Mouse (Mus musculus): ENCODE measurements at regions not wholly inside any gene's neighbourhood (a gene's known extent, or its start where the extent isn't known, plus 50 kb on each side); places are given as distances from the start of the nearest gene placed in this dataset.

- Histone ChIP-seq H3K4me3 (no peak overlapping the region), H3K27ac (replicated peaks) (peak overlapping the region; percentile 52), H3K36me3 (no peaks in the 10 kb centered on the region), H3K27me3 (no peaks in the 10 kb centered on the region), H3K4me1 (0 out of 2 replicates have a peak, but pooled peaks cover 4% of the 10 kb centered on the region), H3K4me2 (replicated peaks) (no peak overlapping the region), H3K9ac (replicated peaks) (no peak overlapping the region), H3K9me3 (no peaks in the 10 kb centered on the region)
- WGBS = 41% methylated on average over 3 of the region's 3 CpGs
- ATAC-seq (ENCODE audit: low FRiP score, low read depth) = peak; percentile 62; the same call in 1 of the 2 replicates
Measured at GRCm38 (mm10) chr16:87001579-87001978, 352.4 kb upstream of the N6amt1 start.

- ATAC-seq (ENCODE audit: low FRiP score, low read depth) = peak; percentile 91
- Histone ChIP-seq H3K9me3 (no peaks in the 10 kb centered on the region), H3K27ac (replicated peaks) (no peak overlapping the region), H3K4me2 (replicated peaks) (no peak overlapping the region), H3K36me3 (no peaks in the 10 kb centered on the region), H3K4me3 (no peak overlapping the region), H3K4me1 (0 out of 2 replicates have a peak, but pooled peaks cover 4% of the 10 kb centered on the region), H3K27me3 (no peaks in the 10 kb centered on the region), H3K9ac (replicated peaks) (no peak overlapping the region)
- 41% methylated on average over 3 of the region's 3 CpGs for WGBS
Measured at GRCm38 (mm10) chr16:87001135-87001534, 352.9 kb upstream of the N6amt1 start.

- no peak for ATAC-seq (ENCODE audit: low FRiP score, low read depth)
- no peaks in the 10 kb centered on the region for H3K36me3 ChIP-seq
Measured at GRCm38 (mm10) chr16:86971691-86972090, 382.3 kb upstream of the N6amt1 start.

GRCm38 (mm10) chr16:86949681-86950080 is 404.3 kb upstream of the N6amt1 start:
- Histone ChIP-seq H3K27me3 (no peaks in the 10 kb centered on the region), H3K4me3 (no peak overlapping the region), H3K9me3 (no peaks in the 10 kb centered on the region), H3K27ac (replicated peaks) (no peak overlapping the region), H3K4me2 (replicated peaks) (no peak overlapping the region), H3K36me3 (no peaks in the 10 kb centered on the region), H3K9ac (replicated peaks) (no peak overlapping the region), H3K4me1 (no peaks in the 10 kb centered on the region)
- no peak for ATAC-seq (ENCODE audit: low FRiP score, low read depth)
- 89% methylated on average over 6 of the region's 6 CpGs for WGBS

More at GRCm38 (mm10) chr16:86971691-86972090, 382.3 kb upstream of the N6amt1 start:
- H3K4me2 ChIP-seq (replicated peaks) = no peak overlapping the region
- H3K27ac ChIP-seq (replicated peaks) = no peak overlapping the region
- H3K4me1 ChIP-seq = no peaks in the 10 kb centered on the region
- no peak overlapping the region for H3K9ac ChIP-seq (replicated peaks)
- H3K9me3 ChIP-seq = no peaks in the 10 kb centered on the region
- H3K27me3 ChIP-seq = no peaks in the 10 kb centered on the region
- 87% methylated on average over 3 of the region's 3 CpGs for WGBS
- H3K4me3 ChIP-seq = no peak overlapping the region

GRCm38 (mm10) chr16:86945531-86946144 is 408.3 kb upstream of the N6amt1 start:
- Histone ChIP-seq H3K36me3 (no peaks in the 10 kb centered on the region), H3K9ac (replicated peaks) (no peak overlapping the region), H3K27ac (replicated peaks) (no peak overlapping the region), H3K4me2 (replicated peaks) (no peak overlapping the region), H3K9me3 (no peaks in the 10 kb centered on the region), H3K4me1 (no peaks in the 10 kb centered on the region), H3K27me3 (no peaks in the 10 kb centered on the region), H3K4me3 (no peak overlapping the region)
- WGBS = 86% methylated on average over 6 of the region's 6 CpGs
- ATAC-seq (ENCODE audit: low FRiP score, low read depth) = no peak

GRCm38 (mm10) chr16:86945058-86945457 is 408.9 kb upstream of the N6amt1 start:
- H3K27ac ChIP-seq (replicated peaks) = no peak overlapping the region
- H3K4me2 ChIP-seq (replicated peaks) = no peak overlapping the region
- H3K36me3 ChIP-seq = no peaks in the 10 kb centered on the region
- no peak overlapping the region for H3K4me3 ChIP-seq
- no peak overlapping the region for H3K9ac ChIP-seq (replicated peaks)
- no peaks in the 10 kb centered on the region for H3K27me3 ChIP-seq
- no peaks in the 10 kb centered on the region for H3K4me1 ChIP-seq
- H3K9me3 ChIP-seq = no peaks in the 10 kb centered on the region
- ATAC-seq (ENCODE audit: low FRiP score, low read depth) = no peak

- H3K4me3 ChIP-seq = no peak overlapping the region
- H3K36me3 ChIP-seq = no peaks in the 10 kb centered on the region
- H3K4me2 ChIP-seq (replicated peaks) = no peak overlapping the region
- no peaks in the 10 kb centered on the region for H3K27me3 ChIP-seq
- no peaks in the 10 kb centered on the region for H3K4me1 ChIP-seq
- H3K9me3 ChIP-seq = no peaks in the 10 kb centered on the region
- H3K9ac ChIP-seq (replicated peaks) = no peak overlapping the region
- no peak for ATAC-seq (ENCODE audit: low FRiP score, low read depth)
- 76% methylated on average over 2 of the region's 2 CpGs for WGBS
- no peak overlapping the region for H3K27ac ChIP-seq (replicated peaks)
Measured at GRCm38 (mm10) chr16:86934989-86935388, 419.0 kb upstream of the N6amt1 start.

GRCm38 (mm10) chr16:86932765-86933164 is 421.2 kb upstream of the N6amt1 start:
- Histone ChIP-seq H3K36me3 (no peaks in the 10 kb centered on the region), H3K27ac (replicated peaks) (no peak overlapping the region), H3K4me2 (replicated peaks) (no peak overlapping the region), H3K4me1 (no peaks in the 10 kb centered on the region), H3K9ac (replicated peaks) (no peak overlapping the region), H3K9me3 (no peaks in the 10 kb centered on the region), H3K27me3 (no peaks in the 10 kb centered on the region), H3K4me3 (no peak overlapping the region)
- ATAC-seq (ENCODE audit: low FRiP score, low read depth) = no peak
- 62% methylated on average over 3 of the region's 3 CpGs for WGBS

GRCm38 (mm10) chr16:86897967-86898710 is 455.8 kb upstream of the N6amt1 start:
- no peak for ATAC-seq (ENCODE audit: low FRiP score, low read depth)
- no peaks in the 10 kb centered on the region for H3K9me3 ChIP-seq
- H3K9ac ChIP-seq (replicated peaks) = no peak overlapping the region
- no peaks in the 10 kb centered on the region for H3K36me3 ChIP-seq
- H3K27ac ChIP-seq (replicated peaks) = no peak overlapping the region
- no peaks in the 10 kb centered on the region for H3K4me1 ChIP-seq
- 69% methylated on average over 2 of the region's 2 CpGs for WGBS
- H3K4me3 ChIP-seq = no peak overlapping the region
- H3K4me2 ChIP-seq (replicated peaks) = no peak overlapping the region
- no peaks in the 10 kb centered on the region for H3K27me3 ChIP-seq

GRCm38 (mm10) chr16:86894982-86895381 is 459.0 kb upstream of the N6amt1 start:
- Histone ChIP-seq H3K4me1 (no peaks in the 10 kb centered on the region), H3K9ac (replicated peaks) (no peak overlapping the region), H3K36me3 (no peaks in the 10 kb centered on the region), H3K27me3 (no peaks in the 10 kb centered on the region), H3K9me3 (no peaks in the 10 kb centered on the region), H3K27ac (replicated peaks) (no peak overlapping the region), H3K4me2 (replicated peaks) (no peak overlapping the region), H3K4me3 (no peak overlapping the region)
- ATAC-seq (ENCODE audit: low FRiP score, low read depth) = peak; percentile 68
- 81% methylated on average over 3 of the region's 3 CpGs for WGBS

- WGBS = 71% methylated on average over 5 of the region's 5 CpGs
Measured at GRCm38 (mm10) chr16:86894333-86894732, 459.7 kb upstream of the N6amt1 start.

GRCm38 (mm10) chr16:86888421-86888820 is 465.6 kb upstream of the N6amt1 start:
- H3K9me3 ChIP-seq = no peaks in the 10 kb centered on the region
- no peak overlapping the region for H3K27ac ChIP-seq (replicated peaks)
- ATAC-seq (ENCODE audit: low FRiP score, low read depth) = no peak
- no peak overlapping the region for H3K9ac ChIP-seq (replicated peaks)
- no peaks in the 10 kb centered on the region for H3K27me3 ChIP-seq
- H3K4me3 ChIP-seq = no peak overlapping the region
- no peak overlapping the region for H3K4me2 ChIP-seq (replicated peaks)
- H3K4me1 ChIP-seq = no peaks in the 10 kb centered on the region
- 86% methylated on average over 5 of the region's 5 CpGs for WGBS
- no peaks in the 10 kb centered on the region for H3K36me3 ChIP-seq

More at GRCm38 (mm10) chr16:86894333-86894732, 459.7 kb upstream of the N6amt1 start:
- Histone ChIP-seq H3K4me3 (no peak overlapping the region), H3K27me3 (no peaks in the 10 kb centered on the region), H3K36me3 (no peaks in the 10 kb centered on the region), H3K9me3 (no peaks in the 10 kb centered on the region), H3K4me2 (replicated peaks) (no peak overlapping the region), H3K9ac (replicated peaks) (no peak overlapping the region), H3K4me1 (no peaks in the 10 kb centered on the region), H3K27ac (replicated peaks) (no peak overlapping the region)
- ATAC-seq (ENCODE audit: low FRiP score, low read depth) = no peak
